Mouse (Mus musculus) gastrocnemius, postnatal 25 days (tissue): ENCODE data around the gene Olfr1217. TPM values are rescaled to one million over a fixed set of nuclear protein-coding genes. Genes with fewer than 3 reads are reported as not detected.
"Not testable (repeated sequence)": the region's sequence is repeated elsewhere in the genome, so short reads cannot be mapped to it uniquely, and the experiment has no call there.

ENCODE experiments used
- DNase-seq: peaks from one replicate; pipeline ENCODE4 v3.0.0; 2022
- long read RNA-seq, 2 experiments: library from polyadenylated mRNA; stranded (forward); transcript quantifications; one replicate each; pipeline ENCODE4 v2.0.0; 2021
- total RNA-seq, 2 experiments: library from RNA; stranded (reverse); gene quantifications; 1 replicate in 1 of 2; 2 replicates in 1 of 2; pipeline ENCODE4 v1.2.3; 2021

Gene Olfr1217
- not detected for total RNA-seq
- long read RNA-seq, experiment 1 = 0 reads
- long read RNA-seq, experiment 2 = 0 reads

- DNase-seq = no peak
Measured at GRCm38 (mm10) chr2:89031965-89032364, at the start of gene Olfr1217. TSS of gene Olfr1217 (minus strand) at chr2:89032065.

GRCm38 (mm10) chr2:89081487-89081886, 49.6 kb upstream of the Olfr1217 start:
- DNase-seq = no peak

GRCm38 (mm10) chr2:89061087-89061486, 29.2 kb upstream of the Olfr1217 start, which contains the start of gene Olfr1218:
TSS of gene Olfr1218 (minus strand) at chr2:89061187.
- DNase-seq = no peak

GRCm38 (mm10) chr2:89021436-89021835, 10.4 kb downstream of the Olfr1217 start:
- not testable (repeated sequence) for DNase-seq

- no peak for DNase-seq
Measured at GRCm38 (mm10) chr2:89018240-89018639, 13.6 kb downstream of the Olfr1217 start, which contains the start of gene Olfr1216. TSS of gene Olfr1216 (minus strand) at chr2:89018340.

- no peak for DNase-seq
Measured at GRCm38 (mm10) chr2:89006873-89007272, 25.0 kb downstream of the Olfr1217 start, which contains the start of gene Olfr1215. TSS of gene Olfr1215 (minus strand) at chr2:89006973.

- no peak for DNase-seq
Measured at GRCm38 (mm10) chr2:88992553-88992952, 39.3 kb downstream of the Olfr1217 start, which contains the start of gene Olfr1214. TSS of gene Olfr1214 (minus strand) at chr2:88992653.

- no peak for DNase-seq
Measured at GRCm38 (mm10) chr2:88980181-88980580, 51.7 kb downstream of the Olfr1217 start, which contains the start of gene Gm13762. TSS of gene Gm13762 (minus strand) at chr2:88980281.

Other genes with a start within 250 kb of the Olfr1217 start
- not detected for gene Olfr1201, start 239.0 kb downstream of the Olfr1217 start, total RNA-seq
- not detected for gene Olfr1202, start 217.6 kb downstream of the Olfr1217 start, total RNA-seq
- not detected for gene Olfr1205, start 202.3 kb downstream of the Olfr1217 start, total RNA-seq
- gene Olfr1204, start 182.8 kb downstream of the Olfr1217 start, total RNA-seq = not detected
- gene Olfr1206, start 168.8 kb downstream of the Olfr1217 start, total RNA-seq = not detected
- gene Olfr1208, start 129.8 kb downstream of the Olfr1217 start, total RNA-seq = not detected
- gene Olfr1209, start 116.9 kb downstream of the Olfr1217 start, total RNA-seq = not detected
- gene Olfr1211, start 94.0 kb downstream of the Olfr1217 start, total RNA-seq = not detected
- not detected for gene Olfr1212, start 78.1 kb downstream of the Olfr1217 start, total RNA-seq
- gene Gm13762, start 51.8 kb downstream of the Olfr1217 start, total RNA-seq = not detected
- not detected for gene Olfr1214, start 39.4 kb downstream of the Olfr1217 start, total RNA-seq
- not detected for gene Olfr1215, start 25.1 kb downstream of the Olfr1217 start, total RNA-seq
- not detected for gene Olfr1216, start 13.7 kb downstream of the Olfr1217 start, total RNA-seq
- not detected for gene Olfr1218, start 29.1 kb upstream of the Olfr1217 start, total RNA-seq
- not detected for gene Olfr1219, start 51.4 kb upstream of the Olfr1217 start, total RNA-seq
- gene Olfr1220, start 74.8 kb upstream of the Olfr1217 start, total RNA-seq = not detected
- gene Olfr1221, start 85.2 kb upstream of the Olfr1217 start, total RNA-seq = not detected
- gene Olfr1222, start 101.0 kb upstream of the Olfr1217 start, total RNA-seq = not detected
- not detected for gene Olfr1223, start 119.5 kb upstream of the Olfr1217 start, total RNA-seq
- gene Olfr1224-ps1, start 132.0 kb upstream of the Olfr1217 start, total RNA-seq = not detected
- not detected for gene Olfr1225, start 142.6 kb upstream of the Olfr1217 start, total RNA-seq
- not detected for gene Olfr1226, start 168.0 kb upstream of the Olfr1217 start, total RNA-seq
- not detected for gene Olfr1228, start 222.0 kb upstream of the Olfr1217 start, total RNA-seq